In the genomic region with DNA sequence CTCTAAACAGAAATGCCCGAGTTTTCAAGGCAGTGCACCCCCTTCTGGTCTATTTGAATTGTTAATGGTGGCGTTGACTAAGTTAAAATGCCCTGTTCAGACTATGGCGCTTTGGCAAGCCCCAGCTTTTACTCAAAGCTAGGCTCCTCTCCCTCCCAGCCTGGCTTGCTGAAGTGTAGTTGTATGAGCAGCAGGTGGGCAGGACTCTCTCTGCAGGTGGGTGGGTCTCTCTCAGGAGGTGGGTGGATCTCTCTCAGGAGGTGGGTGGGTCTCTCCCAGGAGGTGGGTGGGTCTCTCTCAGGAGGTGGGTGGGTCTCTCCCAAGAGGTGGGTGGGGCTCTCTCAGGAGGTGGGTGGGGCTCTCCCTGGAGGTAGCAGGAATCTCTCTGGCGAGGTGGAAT, we compare ENCODE assay signal across 9 mouse cellular contexts. TPM values are rescaled to one million over a fixed set of nuclear protein-coding genes. Genes with fewer than 3 reads are reported as not detected.
"Had no signal": no experiment of that assay in that cellular context is flagged by ENCODE, and none has a peak within 500 bp of the region (broad histone marks: within the 10 kb centered on the region; RNA-seq: fewer than 3 reads in every experiment).

No protein-coding gene starts in this region.

- H3K27me3 ChIP-seq: limb, embryonic 13.5 days; midbrain, embryonic 12.5 days had no signal

- H3K9ac ChIP-seq: limb, embryonic 13.5 days; liver, embryonic 14.5 days; midbrain, embryonic 12.5 days had no signal

- H3K9me3 ChIP-seq: limb, embryonic 13.5 days; midbrain, embryonic 12.5 days had no signal

- DNase-seq: kidney, postnatal 14 days; left cerebral cortex, postnatal 4 days; lung, adult 18-20 months; right cerebral cortex, postnatal 25 days; thymus, postnatal 36 days had no signal

- H3K4me3 ChIP-seq: limb, embryonic 13.5 days; midbrain, embryonic 12.5 days had no signal

- H3K36me3 ChIP-seq: limb, embryonic 13.5 days; midbrain, embryonic 12.5 days had no signal

- H3K27ac ChIP-seq: limb, embryonic 13.5 days; liver, embryonic 14.5 days; midbrain, embryonic 12.5 days had no signal

- H3K4me2 ChIP-seq: limb, embryonic 13.5 days; midbrain, embryonic 12.5 days had no signal

- H3K4me1 ChIP-seq: limb, embryonic 13.5 days; midbrain, embryonic 12.5 days had no signal

RNA-seq across cellular contexts. Expression of a gene that starts 24.1 kb away (rescaled TPM):
- polyA plus RNA-seq: liver, adult 2 months had no signal
